ENCODE assay signal across 9 mouse cellular contexts in genomic region chr2:119872371-119873104, GRCm38 (mm10). TPM values are rescaled to one million over a fixed set of nuclear protein-coding genes. Genes with fewer than 3 reads are reported as not detected.
A peak's percentile ranks its signal among the peaks of the same experiment; 100 is the strongest.
DNase-seq lines count a peak whose midpoint lies in the region; ATAC-seq and TF ChIP-seq lines count a peak whose summit lies in the region.
"Had no signal": no experiment of that assay in that cellular context is flagged by ENCODE, and none has a peak within 500 bp of the region (broad histone marks: within the 10 kb centered on the region; RNA-seq: fewer than 3 reads in every experiment).

No protein-coding gene starts in this region.

- H3K9ac ChIP-seq in forebrain, embryonic 11.5 days (ENCODE audit: low read length): peak overlapping the region; percentile 73
- H3K9ac ChIP-seq in heart, embryonic 15.5 days: peak overlapping the region; percentile 63
- peak overlapping the region; percentile 54 for H3K9ac ChIP-seq in liver, embryonic 14.5 days (replicated peaks)
- H3K9ac ChIP-seq in neural tube, embryonic 11.5 days (ENCODE audit: low read length): peak overlapping the region; percentile 69
- peak overlapping the region; percentile 33; the same call in 1 of the 2 replicates for H3K9ac ChIP-seq in stomach, embryonic 15.5 days

- no peak overlapping the region for H3K27ac ChIP-seq in forebrain, embryonic 11.5 days (ENCODE audit: low read depth, low read length)
- H3K27ac ChIP-seq in heart, embryonic 15.5 days: peak overlapping the region; percentile 74
- no peak overlapping the region for H3K27ac ChIP-seq in liver, embryonic 14.5 days
- peak overlapping the region; percentile 49; the same call in 1 of the 2 replicates for H3K27ac ChIP-seq in neural tube, embryonic 11.5 days (ENCODE audit: low read depth, low read length)
- H3K27ac ChIP-seq in stomach, embryonic 15.5 days: peak overlapping the region; percentile 23; the same call in 1 of the 2 replicates

- DNase-seq in CD4-positive helper T cell, adult 2 months (ENCODE audit: low read depth, low spot score): peak; percentile 7
- peak; percentile 27 for DNase-seq in c-Kit-positive CD71-positive TER-119-negative erythroid progenitor cells, embryonic 14.5 days (ENCODE audit: low read depth)
- DNase-seq in forebrain, embryonic 11.5 days (ENCODE audit: low spot score): peak; percentile 85
- peak; percentile 79 for DNase-seq in kidney, postnatal 14 days
- peak; percentile 13 to 39 (median 30) for DNase-seq in liver, embryonic 14.5 days (ENCODE audit: low read depth in 3 of 3, low spot score in 3 of 3)
- DNase-seq in neural tube, embryonic 11.5 days (ENCODE audit: low spot score): peak; percentile 81

- H3K4me2 ChIP-seq in forebrain, embryonic 11.5 days (ENCODE audit: low read depth, low read length, severe bottlenecking): peak overlapping the region; percentile 93
- H3K4me2 ChIP-seq in heart, embryonic 15.5 days: peak overlapping the region; percentile 96
- H3K4me2 ChIP-seq in liver, embryonic 14.5 days (ENCODE audit: low read depth): peak overlapping the region; percentile 73
- peak overlapping the region; percentile 79 for H3K4me2 ChIP-seq in neural tube, embryonic 11.5 days (ENCODE audit: low read depth)
- H3K4me2 ChIP-seq in stomach, embryonic 15.5 days: peak overlapping the region; percentile 97

- TF ChIP-seq CTCF in liver, embryonic 14.5 days (IDR thresholded peaks at IDR 0.05; ENCODE audit: low read depth): peak; percentile 12; the same call in 1 of the 2 replicates

- H3K4me1 ChIP-seq in forebrain, embryonic 11.5 days (replicated peaks; ENCODE audit: control insufficient read depth, insufficient read depth, low read length): peaks cover 6% of the 10 kb centered on the region; the same call in 1 of the 2 replicates
- peaks cover 4% of the 10 kb centered on the region; the same call in 1 of the 2 replicates for H3K4me1 ChIP-seq in heart, embryonic 15.5 days (replicated peaks)
- peaks cover 0 to 10% of the 10 kb centered on the region in 2 experiments; a peak in 3 of 4 replicates for H3K4me1 ChIP-seq in liver, embryonic 14.5 days (replicated peaks; ENCODE audit: control insufficient read depth in 2 of 2, insufficient read depth in 2 of 2, low read length in 1 of 2)
- 0 out of 2 replicates have a peak, but pooled peaks cover 3% of the 10 kb centered on the region for H3K4me1 ChIP-seq in neural tube, embryonic 11.5 days (ENCODE audit: control insufficient read depth, insufficient read depth, low read length)
- peaks cover 4% of the 10 kb centered on the region; the same call in 1 of the 2 replicates for H3K4me1 ChIP-seq in stomach, embryonic 15.5 days

- H3K9me3 ChIP-seq in forebrain, embryonic 11.5 days (ENCODE audit: control insufficient read depth, low read length): no peaks in the 10 kb centered on the region
- no peaks in the 10 kb centered on the region for H3K9me3 ChIP-seq in heart, embryonic 15.5 days (replicated peaks)
- H3K9me3 ChIP-seq in liver, embryonic 14.5 days (ENCODE audit: control insufficient read depth, low read length): no peaks in the 10 kb centered on the region
- no peaks in the 10 kb centered on the region for H3K9me3 ChIP-seq in neural tube, embryonic 11.5 days (ENCODE audit: control insufficient read depth, low read length)
- no peaks in the 10 kb centered on the region for H3K9me3 ChIP-seq in stomach, embryonic 15.5 days

- H3K27me3 ChIP-seq in forebrain, embryonic 11.5 days (ENCODE audit: control insufficient read depth, insufficient read depth, low read length): peaks cover 2% of the 10 kb centered on the region; the same call in 1 of the 2 replicates
- no peaks in the 10 kb centered on the region for H3K27me3 ChIP-seq in heart, embryonic 15.5 days
- H3K27me3 ChIP-seq in liver, embryonic 14.5 days (ENCODE audit: control insufficient read depth, insufficient read depth, low read length): peaks cover 2% of the 10 kb centered on the region; the same call in 1 of the 2 replicates
- no peaks in the 10 kb centered on the region for H3K27me3 ChIP-seq in neural tube, embryonic 11.5 days (ENCODE audit: control insufficient read depth, insufficient read depth, low read length)
- H3K27me3 ChIP-seq in stomach, embryonic 15.5 days (replicated peaks): no peaks in the 10 kb centered on the region
- H3K27me3 ChIP-seq: CH12.LX had no signal

- peak overlapping the region; percentile 47 for H3K4me3 ChIP-seq in forebrain, embryonic 11.5 days (ENCODE audit: low read depth, low read length)
- H3K4me3 ChIP-seq in heart, embryonic 15.5 days: peak overlapping the region; percentile 63
- peak overlapping the region; percentile 54 to 55 for H3K4me3 ChIP-seq in liver, embryonic 14.5 days (ENCODE audit: insufficient read depth in 1 of 2, low read depth in 2 of 2, low read length in 2 of 2)
- H3K4me3 ChIP-seq in neural tube, embryonic 11.5 days (ENCODE audit: low read depth, low read length): peak overlapping the region; percentile 46
- peak overlapping the region; percentile 59 for H3K4me3 ChIP-seq in stomach, embryonic 15.5 days (replicated peaks)

- no peaks in the 10 kb centered on the region for H3K36me3 ChIP-seq in forebrain, embryonic 11.5 days (ENCODE audit: control insufficient read depth, insufficient read depth, low read length)
- no peaks in the 10 kb centered on the region for H3K36me3 ChIP-seq in heart, embryonic 15.5 days
- H3K36me3 ChIP-seq in liver, embryonic 14.5 days (replicated peaks; ENCODE audit: control insufficient read depth, insufficient read depth, low read depth): no peaks in the 10 kb centered on the region
- no peaks in the 10 kb centered on the region for H3K36me3 ChIP-seq in neural tube, embryonic 11.5 days (ENCODE audit: control insufficient read depth, insufficient read depth, low read length)
- H3K36me3 ChIP-seq in stomach, embryonic 15.5 days: no peaks in the 10 kb centered on the region

- no peak for TF ChIP-seq EP300 in liver, embryonic 14.5 days (IDR thresholded peaks at IDR 0.05; ENCODE audit: low read depth)

- peak; percentile 87 for ATAC-seq in forebrain, embryonic 11.5 days (replicated peaks; ENCODE audit: low FRiP score)
- ATAC-seq in heart, embryonic 15.5 days (replicated peaks; ENCODE audit: insufficient number of reproducible peaks, insufficient read depth, low FRiP score, low read depth): peak; percentile 89
- peak; percentile 84 for ATAC-seq in liver, embryonic 14.5 days (ENCODE audit: insufficient read depth)
- ATAC-seq in neural tube, embryonic 11.5 days (ENCODE audit: insufficient read depth, low FRiP score, low TSS enrichment): peak; percentile 90
- ATAC-seq in stomach, embryonic 15.5 days (ENCODE audit: insufficient read depth, low FRiP score, low read depth): peak; percentile 74

- 2% methylated on average over 73 of the region's 73 CpGs for WGBS in forebrain, embryonic 11.5 days
- under 1% methylated on average over 73 of the region's 73 CpGs for WGBS in heart, embryonic 15.5 days
- WGBS in liver, embryonic 14.5 days (ENCODE audit: insufficient replicate concordance): under 1% methylated on average over 73 of the region's 73 CpGs
- under 1% methylated on average over 70 of the region's 73 CpGs for WGBS in neural tube, embryonic 11.5 days
- WGBS in stomach, embryonic 15.5 days: 1% methylated on average over 73 of the region's 73 CpGs

RNA-seq across cellular contexts. Expression of gene Mga, which starts 24.5 kb away (rescaled TPM):
- 34.3 and 43.3 TPM in 2 replicates for polyA plus RNA-seq in forebrain, embryonic 11.5 days (2014; fragmentation: Nextera tagmentation; extraction: Ambion mirVana)
- polyA plus RNA-seq in heart, embryonic 15.5 days (2015; fragmentation: Nextera tagmentation; extraction: Ambion mirVana): 19.3 and 22.0 TPM in 2 replicates
- polyA plus RNA-seq in liver, embryonic 14.5 days (2012; rRNA removed): 4.2 and 4.6 TPM in 2 replicates
- polyA plus RNA-seq in liver, embryonic 14.5 days (2014; fragmentation: Nextera tagmentation; extraction: Ambion mirVana): 6.0 and 6.6 TPM in 2 replicates
- polyA plus RNA-seq in neural tube, embryonic 11.5 days (2014; fragmentation: Nextera tagmentation; extraction: Ambion mirVana): 31.0 and 36.3 TPM in 2 replicates
- polyA plus RNA-seq in stomach, embryonic 15.5 days (2015; fragmentation: Nextera tagmentation; extraction: Ambion mirVana): 23.3 and 24.5 TPM in 2 replicates

Comparison
In these comparisons a context has a peak if more than half of its experiments do, and no peak if none do; other contexts are left out.
1. DNase-seq: peak in every context shown above with its lines; median percentile 85 in forebrain, embryonic 11.5 days; 81 in neural tube, embryonic 11.5 days; 79 in kidney, postnatal 14 days; 30 in liver, embryonic 14.5 days; 27 in c-Kit-positive CD71-positive TER-119-negative erythroid progenitor cells, embryonic 14.5 days; 7 in CD4-positive helper T cell, adult 2 months.
2. H3K27ac ChIP-seq: peak in heart, embryonic 15.5 days (single experiment), neural tube, embryonic 11.5 days (single experiment) and stomach, embryonic 15.5 days (single experiment); none in forebrain, embryonic 11.5 days (single experiment) and liver, embryonic 14.5 days (single experiment).
3. Peak in every context shown above with its lines, with median percentiles within 50 percentile points of each other: ATAC-seq, H3K4me2 ChIP-seq, H3K4me3 ChIP-seq and H3K9ac ChIP-seq.